Mouse (Mus musculus): Measurements from ENCODE around the gene Tmem214.

Gene Tmem214

DNA sequence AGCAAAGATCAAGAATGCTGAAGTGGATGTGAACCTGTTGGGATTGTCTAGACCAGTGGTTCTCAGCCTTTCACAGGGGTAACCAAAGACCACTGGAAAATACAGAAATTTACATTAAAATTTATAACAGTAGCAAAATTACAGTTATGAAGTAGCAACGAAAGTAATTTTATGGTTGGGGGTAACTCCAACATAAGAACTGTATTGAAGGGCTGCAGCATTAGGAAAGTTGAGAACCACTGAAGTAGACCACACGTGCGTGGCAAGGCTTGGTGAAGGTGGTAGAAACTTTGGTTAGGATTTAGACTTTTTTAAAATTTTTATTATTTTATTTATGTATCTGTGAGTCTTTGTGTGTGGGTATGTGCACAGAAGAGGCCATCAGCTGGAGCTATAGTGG is at the start of gene Tmem214:
TSS of gene Tmem214 (plus strand) at position 301 of the 400 bp plus-strand sequence.
- no peak for DNase-seq (ENCODE audit: low read depth)

GRCm38 (mm10) chr5:30818758-30819309 is 49.0 kb upstream of the Tmem214 start:
- DNase-seq (ENCODE audit: low read depth), result no peak

GRCm38 (mm10) chr5:30822689-30823088 is 45.1 kb upstream of the Tmem214 start:
- no peak for DNase-seq (ENCODE audit: low read depth)

DNA sequence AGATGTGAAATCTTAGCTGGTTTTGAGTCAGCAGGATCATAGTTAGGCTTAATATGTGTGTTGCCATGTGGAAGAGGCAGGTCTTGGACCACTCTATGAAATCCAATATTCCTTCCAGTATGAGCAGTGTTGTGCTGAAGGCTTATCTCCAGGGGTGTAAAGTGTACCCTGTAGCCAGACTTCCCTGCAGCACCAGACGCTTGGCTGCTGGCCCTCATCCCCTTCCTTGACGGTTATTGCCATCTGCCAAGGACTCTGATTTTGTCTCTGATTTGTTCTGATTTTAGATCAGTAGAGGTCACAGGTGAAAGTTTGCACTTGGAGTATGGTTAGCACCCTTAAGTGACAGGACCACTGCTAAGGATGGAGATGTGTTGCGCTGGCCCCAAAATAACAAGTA is 44.7 kb upstream of the Tmem214 start:
- no peak for DNase-seq (ENCODE audit: low read depth)

DNA sequence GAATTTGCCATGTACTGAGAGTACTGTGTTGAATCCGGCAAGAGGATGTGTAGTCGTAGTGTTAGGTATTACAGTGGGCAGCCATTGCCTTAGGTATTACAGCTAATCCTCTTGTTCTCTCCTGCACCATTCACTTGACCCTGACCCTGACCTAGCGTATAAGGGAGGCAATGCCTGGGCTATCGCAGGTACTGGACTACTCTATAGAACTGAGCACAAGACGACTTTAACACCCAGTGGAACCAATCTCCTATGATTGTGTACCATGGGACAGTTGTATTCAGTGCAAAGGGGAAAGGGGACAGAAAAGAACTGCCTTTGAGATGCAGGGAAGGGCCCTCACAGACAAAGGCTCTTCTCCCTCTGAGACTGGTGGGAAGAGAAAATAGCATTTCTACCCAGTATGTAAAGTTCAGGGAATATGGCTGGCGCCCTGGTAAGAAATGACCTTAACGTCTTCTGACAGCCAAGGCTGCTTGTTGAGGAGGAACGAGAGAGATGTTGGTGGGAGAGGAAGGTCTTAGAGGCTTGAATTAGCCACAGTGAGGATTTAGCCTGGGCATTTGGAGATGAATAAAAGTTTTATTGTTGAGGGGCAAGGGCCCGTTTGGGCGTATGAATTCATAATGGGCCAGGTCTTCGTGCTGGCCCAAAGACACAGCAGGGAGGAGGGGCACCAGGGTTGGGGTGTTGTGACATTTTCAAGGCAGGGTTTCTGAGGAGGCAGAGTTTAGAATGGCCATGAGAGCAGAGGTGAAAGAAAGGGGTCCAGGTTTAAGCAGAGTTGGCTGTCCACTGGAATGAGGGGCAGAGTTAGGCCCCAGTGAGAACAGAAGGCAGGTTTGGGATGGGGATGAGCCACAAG is 43.5 kb upstream of the Tmem214 start:
- no peak for DNase-seq (ENCODE audit: low read depth)

DNA sequence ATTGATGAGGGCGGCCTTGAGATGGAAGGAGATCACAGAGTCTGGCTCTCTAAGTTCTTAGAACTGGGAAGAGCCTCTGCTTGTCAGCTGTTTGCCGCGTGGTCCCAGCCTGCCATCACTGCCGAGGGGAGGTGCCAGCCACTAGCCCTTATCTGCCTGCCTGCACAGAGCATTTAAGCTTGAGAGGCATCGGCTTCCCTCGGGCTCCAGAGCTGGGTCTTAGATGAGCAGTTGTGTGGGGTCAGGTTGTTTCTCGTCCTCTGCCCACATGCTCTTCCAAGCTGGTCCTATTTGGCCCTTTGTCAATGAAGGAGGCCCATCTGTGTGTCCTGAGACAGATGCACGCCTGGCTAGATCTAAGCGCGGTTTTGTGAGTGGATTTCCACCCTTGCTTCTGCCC is 42.6 kb upstream of the Tmem214 start:
- no peak for DNase-seq (ENCODE audit: low read depth)

- DNase-seq (ENCODE audit: low read depth), result no peak
These were observed 42.0 kb upstream of the Tmem214 start for GRCm38 (mm10) chr5:30825821-30826220.

GRCm38 (mm10) chr5:30833416-30833815 is 34.4 kb upstream of the Tmem214 start:
- peak; percentile 20 for DNase-seq (ENCODE audit: low read depth)

DNA sequence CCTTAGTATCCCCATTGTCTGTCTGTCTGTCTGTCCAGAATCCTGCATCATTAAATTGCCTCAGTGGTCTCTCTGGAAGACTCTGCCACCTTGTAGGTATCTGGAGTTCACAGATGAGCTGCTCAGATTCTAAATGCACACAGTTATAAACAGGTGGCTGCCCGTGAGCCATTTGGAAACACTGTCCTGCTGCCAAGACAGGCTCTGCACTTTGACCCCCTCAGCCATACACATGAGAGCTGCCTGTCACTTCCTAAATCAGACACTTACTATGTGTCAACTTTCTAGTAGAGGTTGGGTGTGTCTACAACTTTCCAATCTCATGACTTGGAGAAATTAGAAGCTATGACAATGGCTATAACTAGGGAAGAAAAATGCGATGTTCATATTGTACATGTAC is 28.1 kb upstream of the Tmem214 start:
- no peak for DNase-seq (ENCODE audit: low read depth)

DNA sequence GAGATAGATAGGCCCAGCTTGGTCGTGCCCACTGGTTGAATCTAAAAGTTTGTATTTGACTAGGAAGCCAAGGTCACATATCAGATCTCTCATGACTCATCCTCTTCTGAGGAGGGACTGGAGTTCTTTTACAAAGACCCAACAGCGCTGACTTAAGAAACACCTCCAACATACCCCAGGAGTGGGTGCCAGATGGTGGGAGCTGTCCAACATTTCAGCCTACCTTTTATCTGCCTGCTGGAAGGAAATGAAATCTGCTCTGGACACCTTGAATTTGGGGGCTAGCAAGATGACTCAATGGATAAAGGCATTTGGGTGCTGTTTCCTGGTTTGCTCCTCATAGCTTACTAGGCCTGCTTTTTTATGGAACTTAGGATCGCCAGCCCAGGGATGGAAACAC is 25.9 kb upstream of the Tmem214 start:
- DNase-seq (ENCODE audit: low read depth), result peak; percentile 53

- DNase-seq (ENCODE audit: low read depth), result peak; percentile 70
These were observed 17.8 kb upstream of the Tmem214 start for GRCm38 (mm10) chr5:30849891-30850555.

DNA sequence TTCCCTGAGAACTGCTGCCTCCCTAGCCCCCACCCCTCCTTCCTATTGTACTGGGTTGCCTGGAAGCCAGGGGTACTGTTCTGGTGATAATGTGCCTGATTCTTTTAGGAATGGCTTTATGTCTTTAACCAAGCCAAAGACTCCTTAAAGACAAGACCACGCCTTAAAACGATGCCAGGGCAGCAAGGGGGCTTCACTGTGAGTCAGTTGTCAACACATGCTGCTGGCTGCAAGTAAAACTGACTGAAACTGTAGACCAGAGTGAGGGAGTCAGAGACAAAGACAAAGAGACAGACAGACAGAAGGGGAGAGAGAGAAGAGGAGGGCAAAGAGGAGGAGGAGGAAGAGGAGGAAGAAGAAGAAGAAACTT is 17.3 kb upstream of the Tmem214 start:
- DNase-seq (ENCODE audit: low read depth), result peak; percentile 56

- peak; percentile 68 for DNase-seq (ENCODE audit: low read depth)
These were observed 14.3 kb upstream of the Tmem214 start for GRCm38 (mm10) chr5:30853522-30853921.

GRCm38 (mm10) chr5:30855674-30856073 is 12.1 kb upstream of the Tmem214 start:
- DNase-seq (ENCODE audit: low read depth), result peak; percentile 22

GRCm38 (mm10) chr5:30856124-30856523 is 11.7 kb upstream of the Tmem214 start:
- no peak for DNase-seq (ENCODE audit: low read depth)

DNA sequence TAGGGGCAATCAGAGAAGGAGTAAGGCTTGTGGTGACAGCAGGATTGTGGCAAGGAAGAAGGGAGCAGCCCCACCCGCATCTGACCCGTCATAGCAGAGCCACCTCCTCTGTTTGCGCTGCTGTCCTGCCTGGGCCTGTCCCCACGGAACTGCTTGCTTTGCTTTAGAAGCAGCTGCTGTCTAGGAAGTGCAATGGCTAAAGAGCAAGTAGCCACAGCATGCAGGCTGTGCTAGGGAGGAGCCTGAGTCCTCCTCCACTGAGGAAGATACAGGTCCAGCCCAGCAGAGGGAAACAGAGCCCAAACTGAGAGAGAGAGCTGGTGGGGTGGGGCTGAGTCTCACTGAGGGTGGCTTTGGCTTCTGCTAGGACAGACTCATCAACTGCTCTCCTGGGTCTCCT is 4.0 kb upstream of the Tmem214 start:
- no peak for DNase-seq (ENCODE audit: low read depth)

GRCm38 (mm10) chr5:30864322-30864721 is 3.5 kb upstream of the Tmem214 start:
- DNase-seq (ENCODE audit: low read depth), result no peak

- DNase-seq (ENCODE audit: low read depth), result no peak
These were observed 941 bp upstream of the Tmem214 start for GRCm38 (mm10) chr5:30866871-30867270.

DNA sequence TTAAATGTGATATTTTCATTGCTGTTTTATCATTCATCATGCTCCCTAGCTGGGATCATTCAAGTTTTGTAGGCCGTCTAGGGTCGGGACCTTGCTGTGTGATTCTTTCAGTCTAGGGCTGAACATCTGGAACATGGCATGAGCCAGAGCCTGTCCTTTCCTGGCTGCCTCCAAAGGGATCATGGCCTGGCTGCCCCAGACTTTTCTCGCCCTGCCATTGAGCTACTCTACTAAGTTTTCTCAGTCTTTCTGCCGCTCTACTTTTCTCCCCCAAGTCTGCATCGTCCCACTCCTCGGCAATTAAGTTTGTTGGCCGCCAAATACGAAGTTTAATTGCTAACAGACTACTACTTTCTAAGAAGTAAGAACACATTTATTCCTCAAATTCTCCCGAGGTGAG is 1.2 kb downstream of the Tmem214 start:
- peak; percentile 56 for DNase-seq (ENCODE audit: low read depth)

DNA sequence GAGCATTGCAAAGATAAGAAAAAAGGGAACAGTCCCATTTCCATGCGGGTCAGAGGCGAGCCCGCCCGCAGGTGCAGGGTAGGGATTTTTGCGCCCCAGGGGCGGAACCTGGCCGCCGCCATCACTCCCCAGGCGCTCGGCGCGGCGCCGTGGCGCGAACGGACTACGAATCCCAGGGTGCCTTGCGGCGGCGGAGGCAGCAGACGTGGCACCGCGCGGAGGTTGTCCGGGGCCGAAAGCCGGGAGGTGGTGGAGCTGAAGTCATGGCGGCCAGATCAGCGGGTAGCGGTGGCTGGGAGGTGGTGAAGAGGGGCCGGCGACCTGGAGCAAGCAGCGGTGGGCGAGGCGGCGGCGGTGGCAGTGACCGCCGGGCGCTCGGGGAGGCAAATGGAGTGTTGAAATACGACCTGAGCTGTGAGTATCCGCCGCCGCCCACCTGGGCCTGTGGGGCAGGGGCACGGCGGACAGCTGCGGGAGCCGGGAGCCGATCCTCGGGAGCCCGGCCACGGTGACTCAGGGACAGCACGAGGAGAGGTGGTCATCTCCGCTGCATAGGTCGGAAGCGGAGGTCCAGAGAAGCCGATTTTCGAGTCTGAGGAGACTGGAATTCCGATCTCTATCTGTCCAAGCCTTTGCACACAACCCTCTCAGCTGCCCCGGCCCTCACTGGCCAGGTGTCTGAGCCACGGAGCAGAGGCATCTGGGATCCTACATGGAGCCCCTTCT is 1.8 kb downstream of the Tmem214 start:
- DNase-seq (ENCODE audit: low read depth), result peak; percentile 94

- DNase-seq (ENCODE audit: low read depth), result no peak
These were observed 2.3 kb downstream of the Tmem214 start for GRCm38 (mm10) chr5:30870131-30870406.

- DNase-seq (ENCODE audit: low read depth), result no peak
These were observed 4.8 kb downstream of the Tmem214 start for GRCm38 (mm10) chr5:30872574-30872973.

- DNase-seq (ENCODE audit: low read depth), result no peak
These were observed 6.6 kb downstream of the Tmem214 start for GRCm38 (mm10) chr5:30874365-30874764.

Measured in NIH3T3 (cell line).